Comparison of ENCODE assay signal across 8 mouse cellular contexts in genomic region chr11:95688515-95688914, GRCm38 (mm10). TPM values are rescaled to one million over a fixed set of nuclear protein-coding genes. Genes with fewer than 3 reads are reported as not detected.
DNase-seq lines count a peak whose midpoint lies in the region; ATAC-seq and TF ChIP-seq lines count a peak whose summit lies in the region.

No protein-coding gene starts in this region.

- peak overlapping the region; percentile 61; the same call in 1 of the 2 replicates for H3K27ac ChIP-seq in forebrain, embryonic 10.5 days
- H3K27ac ChIP-seq in forebrain, embryonic 12.5 days = no peak overlapping the region
- 0 out of 2 replicates have a peak overlapping the region, but pooled peaks have one; percentile 14 for H3K27ac ChIP-seq in limb, embryonic 14.5 days (replicated peaks; ENCODE audit: low read depth, low read length)

- no peak overlapping the region for H3K9ac ChIP-seq in forebrain, embryonic 12.5 days
- H3K9ac ChIP-seq in limb, embryonic 14.5 days (ENCODE audit: low read depth, low read length, severe bottlenecking) = no peak overlapping the region

- H3K36me3 ChIP-seq in forebrain, embryonic 10.5 days (replicated peaks) = peaks cover 6% of the 10 kb centered on the region; the same call in 1 of the 2 replicates
- H3K36me3 ChIP-seq in forebrain, embryonic 12.5 days (replicated peaks) = no peaks in the 10 kb centered on the region
- H3K36me3 ChIP-seq in limb, embryonic 14.5 days (ENCODE audit: control insufficient read depth, insufficient read depth, low read length) = no peaks in the 10 kb centered on the region

- no peak overlapping the region for H3K4me2 ChIP-seq in forebrain, embryonic 12.5 days
- no peak overlapping the region for H3K4me2 ChIP-seq in limb, embryonic 14.5 days (replicated peaks; ENCODE audit: low read depth, low read length, severe bottlenecking)

- no peaks in the 10 kb centered on the region for H3K9me3 ChIP-seq in forebrain, embryonic 10.5 days
- H3K9me3 ChIP-seq in forebrain, embryonic 12.5 days = no peaks in the 10 kb centered on the region
- H3K9me3 ChIP-seq in limb, embryonic 14.5 days (ENCODE audit: control insufficient read depth, low read length) = no peaks in the 10 kb centered on the region

- no peak for ATAC-seq in forebrain, embryonic 12.5 days (ENCODE audit: low FRiP score)
- no peak for ATAC-seq in limb, embryonic 14.5 days (ENCODE audit: low FRiP score, low read depth)

- intact Hi-C loops in heart, postnatal 10 days (cut with DNase I) = no loop called here

- H3K27me3 ChIP-seq in forebrain, embryonic 10.5 days (ENCODE audit: poor library complexity, severe bottlenecking) = no peaks in the 10 kb centered on the region
- no peaks in the 10 kb centered on the region for H3K27me3 ChIP-seq in forebrain, embryonic 12.5 days
- H3K27me3 ChIP-seq in limb, embryonic 14.5 days (ENCODE audit: control insufficient read depth, insufficient read depth, low read length) = no peaks in the 10 kb centered on the region

- WGBS in forebrain, embryonic 10.5 days = 81% methylated on average over 6 of the region's 6 CpGs
- WGBS in forebrain, embryonic 12.5 days = 85% methylated on average over 6 of the region's 6 CpGs
- 58% methylated on average over 6 of the region's 6 CpGs for WGBS in limb, embryonic 14.5 days

- no peak overlapping the region for H3K4me3 ChIP-seq in forebrain, embryonic 10.5 days
- no peak overlapping the region for H3K4me3 ChIP-seq in forebrain, embryonic 12.5 days (replicated peaks)
- no peak overlapping the region for H3K4me3 ChIP-seq in limb, embryonic 14.5 days (replicated peaks; ENCODE audit: low read length)

- H3K4me1 ChIP-seq in forebrain, embryonic 10.5 days = peaks cover 17% of the 10 kb centered on the region
- no peaks in the 10 kb centered on the region for H3K4me1 ChIP-seq in forebrain, embryonic 12.5 days
- no peaks in the 10 kb centered on the region; the same call in 1 of the 2 replicates for H3K4me1 ChIP-seq in limb, embryonic 14.5 days (ENCODE audit: control insufficient read depth, insufficient read depth, low read length)

- TF ChIP-seq POLR2A in limb, embryonic 14.5 days (IDR thresholded peaks at IDR 0.05; ENCODE audit: borderline replicate concordance, extremely low read depth, insufficient read depth, insufficient read length) = no peak

- no peak for DNase-seq in forebrain, embryonic 10.5 days (ENCODE audit: extremely low spot score, low spot score)
- DNase-seq in adrenal gland, postnatal 36 days = peak; percentile 32 to 52
- peak; percentile 58 to 66 for DNase-seq in heart, postnatal 10 days
- DNase-seq in limb, embryonic 14.5 days (ENCODE audit: low spot score) = no peak
- peak; percentile 75 to 76 for DNase-seq in natural killer cell, adult 2 months (ENCODE audit: low spot score in 2 of 2)
- DNase-seq in cerebellum, adult 11-12 months = no peak
- no peak for DNase-seq in layer of hippocampus, postnatal 10 days (ENCODE audit: low spot score in 2 of 2)

RNA-seq across cellular contexts. Expression of gene Phb, which starts 21.8 kb away (rescaled TPM):
- 273 and 276 TPM in 2 replicates for polyA plus RNA-seq in forebrain, embryonic 10.5 days (2016; fragmentation: Nextera tagmentation; extraction: Ambion mirVana)
- polyA plus RNA-seq in forebrain, embryonic 12.5 days (2016; fragmentation: Nextera tagmentation; extraction: Ambion mirVana) = 169 and 182 TPM in 2 replicates
- 100 to 1,000 TPM; 324 to 358 TPM for total RNA-seq in adrenal gland, postnatal 36 days (2021)
- 100 to 1,000 TPM; 337 to 343 TPM for total RNA-seq in heart, postnatal 10 days (2021)
- 209 and 309 TPM in 2 replicates for polyA plus RNA-seq in limb, embryonic 14.5 days (2012; rRNA removed)
- 226 and 227 TPM in 2 replicates for polyA plus RNA-seq in limb, embryonic 14.5 days (2014; fragmentation: Nextera tagmentation; extraction: Ambion mirVana)
- total RNA-seq in layer of hippocampus, postnatal 10 days (2021) = 100 to 1,000 TPM; 110 to 124 TPM

RNA-seq across cellular contexts. Expression of gene Zfp652, which starts 24.0 kb away (rescaled TPM):
- 16.5 and 18.7 TPM in 2 replicates for polyA plus RNA-seq in forebrain, embryonic 10.5 days (2016; fragmentation: Nextera tagmentation; extraction: Ambion mirVana)
- polyA plus RNA-seq in forebrain, embryonic 12.5 days (2016; fragmentation: Nextera tagmentation; extraction: Ambion mirVana) = 27.6 and 30.0 TPM in 2 replicates
- total RNA-seq in adrenal gland, postnatal 36 days (2021) = 10 to 100 TPM; 40.2 to 47.4 TPM
- 10 to 100 TPM; 48.9 to 52.2 TPM for total RNA-seq in heart, postnatal 10 days (2021)
- 25.3 and 31.2 TPM in 2 replicates for polyA plus RNA-seq in limb, embryonic 14.5 days (2012; rRNA removed)
- 13.3 and 13.8 TPM in 2 replicates for polyA plus RNA-seq in limb, embryonic 14.5 days (2014; fragmentation: Nextera tagmentation; extraction: Ambion mirVana)
- 10 to 100 TPM; 51.1 to 52.1 TPM for total RNA-seq in layer of hippocampus, postnatal 10 days (2021)

RNA-seq across cellular contexts. Expression of gene B130006D01Rik, which starts 34.9 kb away (rescaled TPM):
- polyA plus RNA-seq in forebrain, embryonic 10.5 days (2016; fragmentation: Nextera tagmentation; extraction: Ambion mirVana) = 1.4 TPM in 2 replicates
- 1.4 and 2.3 TPM in 2 replicates for polyA plus RNA-seq in forebrain, embryonic 12.5 days (2016; fragmentation: Nextera tagmentation; extraction: Ambion mirVana)
- under 1 TPM; 0.53 to 0.73 TPM for total RNA-seq in adrenal gland, postnatal 36 days (2021)
- total RNA-seq in heart, postnatal 10 days (2021) = under 1 TPM; 0.47 to 0.79 TPM
- polyA plus RNA-seq in limb, embryonic 14.5 days (2012; rRNA removed) = 0.34 and 0.46 TPM in 2 replicates
- 1.6 and 2.2 TPM in 2 replicates for polyA plus RNA-seq in limb, embryonic 14.5 days (2014; fragmentation: Nextera tagmentation; extraction: Ambion mirVana)
- total RNA-seq in layer of hippocampus, postnatal 10 days (2021) = 1 to 10 TPM; 1.6 to 1.8 TPM

Comparison
In these comparisons a context has a peak if more than half of its experiments do, and no peak if none do; other contexts are left out.
1. DNase-seq: peak in adrenal gland, postnatal 36 days (2 of 2), heart, postnatal 10 days (2 of 2) and natural killer cell, adult 2 months (2 of 2); none in forebrain, embryonic 10.5 days (single experiment), limb, embryonic 14.5 days (single experiment), cerebellum, adult 11-12 months (single experiment) and layer of hippocampus, postnatal 10 days (0 of 2).